In the genomic region with DNA sequence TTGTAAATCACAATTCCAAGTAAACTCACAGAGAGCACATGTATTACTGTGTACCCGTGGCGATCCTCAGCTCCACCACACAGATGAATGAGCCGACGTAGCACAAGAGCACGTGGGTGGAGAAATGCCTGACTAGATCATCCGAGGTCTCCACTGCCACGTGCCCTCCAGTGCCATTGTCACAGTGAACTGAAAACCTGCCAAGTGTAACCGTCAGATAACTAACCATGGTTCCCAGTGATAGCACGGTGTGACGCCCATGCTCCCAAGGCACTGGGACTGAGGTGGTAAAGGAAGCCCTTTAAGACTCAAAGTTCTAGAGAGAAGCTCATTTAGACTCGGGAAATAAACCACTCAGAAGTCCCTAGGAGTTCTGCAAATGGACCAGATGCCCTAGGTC, we compare ENCODE assay signal across 24 mouse cellular contexts.
A peak's percentile ranks its signal among the peaks of the same experiment; 100 is the strongest.
DNase-seq lines count a peak whose midpoint lies in the region; ATAC-seq lines count a peak whose summit lies in the region.
"Had no signal": no experiment of that assay in that cellular context is flagged by ENCODE, and none has a peak within 500 bp of the region (broad histone marks: within the 10 kb centered on the region; RNA-seq: fewer than 3 reads in every experiment).

No protein-coding gene starts in this region.

- H3K9ac ChIP-seq in liver, embryonic 12.5 days: peak overlapping the region; percentile 18; the same call in 1 of the 2 replicates
- H3K9ac ChIP-seq: embryonic facial prominence, embryonic 12.5 days; heart, embryonic 13.5 days had no signal

- no peak overlapping the region for H3K4me3 ChIP-seq in liver, embryonic 12.5 days
- H3K4me3 ChIP-seq: embryonic facial prominence, embryonic 12.5 days; heart, embryonic 13.5 days; layer of hippocampus, adult 2 months; limb, embryonic 10.5 days; midbrain, embryonic 10.5 days had no signal

- H3K9me3 ChIP-seq in liver, embryonic 12.5 days (replicated peaks): no peaks in the 10 kb centered on the region
- H3K9me3 ChIP-seq: embryonic facial prominence, embryonic 12.5 days; heart, embryonic 13.5 days; limb, embryonic 10.5 days; midbrain, embryonic 10.5 days had no signal

- 32% methylated on average over 11 of the region's 11 CpGs for WGBS in liver, embryonic 12.5 days (ENCODE audit: insufficient replicate concordance)

- H3K27ac ChIP-seq in liver, embryonic 12.5 days: peak overlapping the region; percentile 76
- H3K27ac ChIP-seq: embryonic facial prominence, embryonic 12.5 days; heart, embryonic 13.5 days; layer of hippocampus, adult 2 months; limb, embryonic 10.5 days; midbrain, embryonic 10.5 days had no signal

- DNase-seq in spleen, adult 12 weeks (ENCODE audit: low spot score): peak; percentile 46
- no peak for DNase-seq in spleen, postnatal 14 days (ENCODE audit: low spot score in 2 of 2)
- DNase-seq in left cerebral cortex, adult 8-10 months (ENCODE audit: low spot score in 2 of 2): no peak
- DNase-seq in left cerebral cortex, postnatal 4 days: no peak
- DNase-seq in adrenal gland, postnatal 25 days: no peak
- DNase-seq: adrenal gland, adult 8-10 months; cerebellum, adult 2 months; kidney, adult 8-10 months; kidney, postnatal 14 days; layer of hippocampus, postnatal 36 days; lung, adult 18-20 months; lung, postnatal 14 days; right cerebral cortex, adult 18-20 months; thymus, adult 2 months had no signal

- peak; percentile 68 for ATAC-seq in common myeloid progenitor, adult 5-6 weeks (replicated peaks; ENCODE audit: low read depth, poor library complexity, severe bottlenecking)
- ATAC-seq in liver, embryonic 12.5 days: peak; percentile 98
- ATAC-seq in megakaryocyte-erythroid progenitor cell, adult 5-6 weeks (replicated peaks; ENCODE audit: low FRiP score, low TSS enrichment, poor library complexity, severe bottlenecking): peak; percentile 99
- ATAC-seq: forebrain, embryonic 16.5 days; Patski had no signal

- peaks cover 64% of the 10 kb centered on the region for H3K4me1 ChIP-seq in liver, embryonic 12.5 days
- H3K4me1 ChIP-seq: limb, embryonic 10.5 days had no signal

- H3K27me3 ChIP-seq in liver, embryonic 12.5 days (replicated peaks): no peaks in the 10 kb centered on the region
- H3K27me3 ChIP-seq: embryonic facial prominence, embryonic 12.5 days; heart, embryonic 13.5 days; Patski had no signal

- H3K36me3 ChIP-seq in liver, embryonic 12.5 days: peaks cover 60% of the 10 kb centered on the region
- H3K36me3 ChIP-seq: embryonic facial prominence, embryonic 12.5 days had no signal

- intact Hi-C loops in left cerebral cortex, postnatal 4 days (cut with DNase I): no loop called here

- H3K4me2 ChIP-seq in liver, embryonic 12.5 days: peak overlapping the region; percentile 46
- H3K4me2 ChIP-seq: embryonic facial prominence, embryonic 12.5 days; heart, embryonic 13.5 days had no signal
